Comparison of ENCODE assay signal across 14 mouse cellular contexts in the genomic region with DNA sequence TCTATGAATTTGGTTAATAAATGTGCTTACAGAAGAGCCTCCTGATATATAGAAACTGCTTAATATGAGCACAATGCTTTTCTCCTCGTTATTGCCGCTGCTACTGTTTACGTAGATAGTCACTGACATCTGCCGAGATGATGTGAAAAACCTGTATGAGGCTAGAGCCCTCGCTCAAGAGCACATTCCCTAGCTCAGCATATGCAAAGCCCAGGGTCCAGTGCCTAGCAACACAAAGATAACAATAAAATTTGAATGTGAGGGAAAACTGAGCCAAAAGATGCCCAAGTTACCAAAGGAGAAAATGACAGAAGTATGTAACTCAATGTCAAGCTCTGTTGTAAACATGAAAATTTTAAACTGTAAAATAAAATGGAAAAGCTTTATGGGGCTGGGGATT. TPM values are rescaled to one million over a fixed set of nuclear protein-coding genes. Genes with fewer than 3 reads are reported as not detected.
DNase-seq lines count a peak whose midpoint lies in the region; ATAC-seq lines count a peak whose summit lies in the region.
"Had no signal": no experiment of that assay in that cellular context is flagged by ENCODE, and none has a peak within 500 bp of the region (broad histone marks: within the 10 kb centered on the region; RNA-seq: fewer than 3 reads in every experiment).

No protein-coding gene starts in this region.

- WGBS in heart, embryonic 15.5 days: 42% methylated on average over 5 of the region's 5 CpGs
- WGBS in neural tube, embryonic 12.5 days: 64% methylated on average over 5 of the region's 5 CpGs
- 34% methylated on average over 5 of the region's 5 CpGs for WGBS in hindbrain, embryonic 16.5 days

- intact Hi-C loops in heart, postnatal 14 days (cut with DNase I): no loop called here

- no peaks in the 10 kb centered on the region for H3K36me3 ChIP-seq in heart, embryonic 15.5 days
- no peaks in the 10 kb centered on the region; the same call in 1 of the 2 replicates for H3K36me3 ChIP-seq in neural tube, embryonic 12.5 days
- no peaks in the 10 kb centered on the region for H3K36me3 ChIP-seq in hindbrain, embryonic 16.5 days (ENCODE audit: control insufficient read depth, insufficient read depth, low read length)
- H3K36me3 ChIP-seq: embryonic facial prominence, embryonic 15.5 days; heart, embryonic 10.5 days; liver, embryonic 12.5 days had no signal

- H3K4me1 ChIP-seq in heart, embryonic 15.5 days (replicated peaks): peaks cover 44% of the 10 kb centered on the region
- H3K4me1 ChIP-seq in neural tube, embryonic 12.5 days: peaks cover 44% of the 10 kb centered on the region
- peaks cover 46% of the 10 kb centered on the region for H3K4me1 ChIP-seq in hindbrain, embryonic 16.5 days (ENCODE audit: control insufficient read depth, insufficient read depth, low read depth, low read length)

- H3K4me3 ChIP-seq in heart, embryonic 15.5 days: no peak overlapping the region
- H3K4me3 ChIP-seq in neural tube, embryonic 12.5 days: no peak overlapping the region
- no peak overlapping the region for H3K4me3 ChIP-seq in hindbrain, embryonic 16.5 days (ENCODE audit: low read length)
- H3K4me3 ChIP-seq: embryonic facial prominence, embryonic 15.5 days; heart, embryonic 10.5 days; liver, embryonic 12.5 days had no signal

- no peak overlapping the region for H3K27ac ChIP-seq in heart, embryonic 15.5 days
- no peak overlapping the region for H3K27ac ChIP-seq in neural tube, embryonic 12.5 days
- H3K27ac ChIP-seq in hindbrain, embryonic 16.5 days (ENCODE audit: low read depth, low read length): no peak overlapping the region
- H3K27ac ChIP-seq: embryonic facial prominence, embryonic 15.5 days; liver, embryonic 12.5 days had no signal

- peak overlapping the region; percentile 1; the same call in 1 of the 2 replicates for H3K4me2 ChIP-seq in heart, embryonic 15.5 days
- H3K4me2 ChIP-seq in neural tube, embryonic 12.5 days (replicated peaks): peak overlapping the region; percentile 41
- H3K4me2 ChIP-seq in hindbrain, embryonic 16.5 days (ENCODE audit: low read length): peak overlapping the region; percentile 36
- H3K4me2 ChIP-seq: embryonic facial prominence, embryonic 15.5 days; liver, embryonic 12.5 days had no signal

- H3K27me3 ChIP-seq in heart, embryonic 15.5 days: no peaks in the 10 kb centered on the region
- no peaks in the 10 kb centered on the region for H3K27me3 ChIP-seq in neural tube, embryonic 12.5 days (replicated peaks)
- H3K27me3 ChIP-seq in hindbrain, embryonic 16.5 days (replicated peaks; ENCODE audit: control insufficient read depth, insufficient read depth, low read length): no peaks in the 10 kb centered on the region
- H3K27me3 ChIP-seq: embryonic facial prominence, embryonic 15.5 days; Patski had no signal

- no peaks in the 10 kb centered on the region for H3K9me3 ChIP-seq in heart, embryonic 15.5 days (replicated peaks)
- H3K9me3 ChIP-seq in neural tube, embryonic 12.5 days: no peaks in the 10 kb centered on the region
- H3K9me3 ChIP-seq in hindbrain, embryonic 16.5 days (ENCODE audit: control insufficient read depth, low read length): no peaks in the 10 kb centered on the region
- H3K9me3 ChIP-seq: embryonic facial prominence, embryonic 15.5 days; heart, embryonic 10.5 days; liver, embryonic 12.5 days had no signal

- no peak for ATAC-seq in heart, embryonic 15.5 days (replicated peaks; ENCODE audit: insufficient number of reproducible peaks, insufficient read depth, low FRiP score, low read depth)
- no peak for ATAC-seq in neural tube, embryonic 12.5 days (ENCODE audit: low FRiP score, low read depth)
- no peak for ATAC-seq in hindbrain, embryonic 16.5 days
- ATAC-seq: liver, embryonic 12.5 days; Patski had no signal

- no peak for DNase-seq in heart, postnatal 14 days
- DNase-seq in neural tube, embryonic 10.5 days (ENCODE audit: extremely low spot score, low spot score): no peak
- no peak for DNase-seq in thymus, postnatal 36 days
- no peak for DNase-seq in frontal cortex, postnatal 10 days (ENCODE audit: low spot score in 2 of 2)
- DNase-seq: kidney, adult 2 months; lung, postnatal 10 days; thymus, postnatal 4 days had no signal

- 0 out of 2 replicates have a peak overlapping the region, but pooled peaks have one; percentile 12 for H3K9ac ChIP-seq in heart, embryonic 15.5 days
- no peak overlapping the region for H3K9ac ChIP-seq in neural tube, embryonic 12.5 days
- H3K9ac ChIP-seq in hindbrain, embryonic 16.5 days (ENCODE audit: low read depth, low read length): no peak overlapping the region
- H3K9ac ChIP-seq: embryonic facial prominence, embryonic 15.5 days; liver, embryonic 12.5 days had no signal

RNA-seq across cellular contexts. Expression of a gene that starts 4.0 kb away (rescaled TPM):
- 39.4 and 42.8 TPM in 2 replicates for polyA plus RNA-seq in heart, embryonic 15.5 days (2015; fragmentation: Nextera tagmentation; extraction: Ambion mirVana)
- 100 to 1,000 TPM; 134 to 138 TPM for total RNA-seq in heart, postnatal 14 days (2021)
- 111 and 136 TPM in 2 replicates for polyA plus RNA-seq in neural tube, embryonic 12.5 days (2016; fragmentation: Nextera tagmentation; extraction: Ambion mirVana)
- 99.4 and 119 TPM in 2 replicates for polyA plus RNA-seq in hindbrain, embryonic 16.5 days (2015; fragmentation: Nextera tagmentation; extraction: Ambion mirVana)
